Mouse (Mus musculus): ENCODE data around the gene Etfbkmt. TPM values are rescaled to one million over a fixed set of nuclear protein-coding genes. Genes with fewer than 3 reads are reported as not detected.
"Not testable (repeated sequence)": the region's sequence is repeated elsewhere in the genome, so short reads cannot be mapped to it uniquely, and the experiment has no call there.

Gene Etfbkmt
- polyA plus RNA-seq, 2 experiments: 7.8 to 11.6 TPM

GRCm38 (mm10) chr6:149153473-149154115 lies 13.9 kb downstream of the Etfbkmt start:
- TF ChIP-seq EP300 (IDR thresholded peaks at IDR 0.05; ENCODE audit: low read depth) (no peak), CTCF (IDR thresholded peaks at IDR 0.05; ENCODE audit: low read depth) (no peak)
- no peaks in the 10 kb centered on the region for H3K9me3 ChIP-seq (ENCODE audit: control insufficient read depth, low read length)
- ATAC-seq (ENCODE audit: insufficient read depth): no peak
- 49% methylated on average over 6 of the region's 6 CpGs for WGBS (ENCODE audit: insufficient replicate concordance)
- no peak overlapping the region for H3K9ac ChIP-seq (replicated peaks)
- DNase-seq (ENCODE audit: low read depth in 3 of 3, low spot score in 3 of 3): no peak
- H3K4me1 ChIP-seq (replicated peaks; ENCODE audit: control insufficient read depth in 2 of 2, insufficient read depth in 2 of 2, low read length in 1 of 2): peaks cover 3 to 14% of the 10 kb centered on the region in 2 experiments; a peak in 2 of 4 replicates
- no peak overlapping the region for H3K27ac ChIP-seq
- no peaks in the 10 kb centered on the region for H3K36me3 ChIP-seq (replicated peaks; ENCODE audit: control insufficient read depth, insufficient read depth, low read depth)
- no peak overlapping the region for H3K4me3 ChIP-seq (ENCODE audit: insufficient read depth in 1 of 2, low read depth in 2 of 2, low read length in 2 of 2)
- H3K4me2 ChIP-seq (ENCODE audit: low read depth): no peak overlapping the region
- no peaks in the 10 kb centered on the region for H3K27me3 ChIP-seq (ENCODE audit: control insufficient read depth, insufficient read depth, low read length)

- 32% methylated on average over 8 of the region's 8 CpGs for WGBS (ENCODE audit: insufficient replicate concordance)
- no peaks in the 10 kb centered on the region for H3K36me3 ChIP-seq (replicated peaks; ENCODE audit: control insufficient read depth, insufficient read depth, low read depth)
- H3K27me3 ChIP-seq (ENCODE audit: control insufficient read depth, insufficient read depth, low read length): no peaks in the 10 kb centered on the region
- DNase-seq (ENCODE audit: low read depth in 3 of 3, low spot score in 3 of 3) (no peak), ATAC-seq (ENCODE audit: insufficient read depth) (0 out of 2 replicates have a peak, but pooled peaks have one; percentile 6)
- no peaks in the 10 kb centered on the region for H3K9me3 ChIP-seq (ENCODE audit: control insufficient read depth, low read length)
- H3K4me1 ChIP-seq (replicated peaks; ENCODE audit: control insufficient read depth in 2 of 2, insufficient read depth in 2 of 2, low read length in 1 of 2): peaks cover 3 to 14% of the 10 kb centered on the region in 2 experiments; a peak in 2 of 4 replicates
- H3K9ac ChIP-seq (replicated peaks): no peak overlapping the region
- TF ChIP-seq CTCF (IDR thresholded peaks at IDR 0.05; ENCODE audit: low read depth) (no peak), EP300 (IDR thresholded peaks at IDR 0.05; ENCODE audit: low read depth) (no peak)
- H3K4me3 ChIP-seq (ENCODE audit: insufficient read depth in 1 of 2, low read depth in 2 of 2, low read length in 2 of 2): no peak overlapping the region
- no peak overlapping the region for H3K4me2 ChIP-seq (ENCODE audit: low read depth)
- H3K27ac ChIP-seq: no peak overlapping the region
Measured at GRCm38 (mm10) chr6:149154116-149155030, 14.7 kb downstream of the Etfbkmt start.

GRCm38 (mm10) chr6:149155031-149155841 lies 15.6 kb downstream of the Etfbkmt start:
- DNase-seq (ENCODE audit: low read depth in 3 of 3, low spot score in 3 of 3) (no peak), ATAC-seq (ENCODE audit: insufficient read depth) (no peak)
- no peak overlapping the region for H3K4me2 ChIP-seq (ENCODE audit: low read depth)
- H3K9me3 ChIP-seq (ENCODE audit: control insufficient read depth, low read length): no peaks in the 10 kb centered on the region
- no peaks in the 10 kb centered on the region for H3K36me3 ChIP-seq (replicated peaks; ENCODE audit: control insufficient read depth, insufficient read depth, low read depth)
- 25% methylated on average over 3 of the region's 3 CpGs for WGBS (ENCODE audit: insufficient replicate concordance)
- no peak for TF ChIP-seq CTCF (IDR thresholded peaks at IDR 0.05; ENCODE audit: low read depth)
- no peak for TF ChIP-seq EP300 (IDR thresholded peaks at IDR 0.05; ENCODE audit: low read depth)
- H3K4me3 ChIP-seq (ENCODE audit: insufficient read depth in 1 of 2, low read depth in 2 of 2, low read length in 2 of 2): no peak overlapping the region
- no peak overlapping the region; the same call in 1 of the 2 replicates for H3K9ac ChIP-seq (replicated peaks)
- no peaks in the 10 kb centered on the region for H3K27me3 ChIP-seq (ENCODE audit: control insufficient read depth, insufficient read depth, low read length)
- H3K27ac ChIP-seq: no peak overlapping the region
- peaks cover 3 to 14% of the 10 kb centered on the region in 2 experiments; a peak in 2 of 4 replicates for H3K4me1 ChIP-seq (replicated peaks; ENCODE audit: control insufficient read depth in 2 of 2, insufficient read depth in 2 of 2, low read length in 1 of 2)

- ATAC-seq (ENCODE audit: insufficient read depth); DNase-seq (ENCODE audit: low read depth in 3 of 3, low spot score in 3 of 3): not testable (repeated sequence)
Measured at GRCm38 (mm10) chr6:149167038-149167437, 27.4 kb downstream of the Etfbkmt start.

More at GRCm38 (mm10) chr6:149167038-149167437, 27.4 kb downstream of the Etfbkmt start:
- not testable (repeated sequence) for H3K9ac ChIP-seq (replicated peaks); H3K36me3 ChIP-seq (replicated peaks; ENCODE audit: control insufficient read depth, insufficient read depth, low read depth); H3K9me3 ChIP-seq (ENCODE audit: control insufficient read depth, low read length); H3K4me2 ChIP-seq (ENCODE audit: low read depth); H3K27ac ChIP-seq; H3K27me3 ChIP-seq (ENCODE audit: control insufficient read depth, insufficient read depth, low read length); H3K4me1 ChIP-seq (replicated peaks; ENCODE audit: control insufficient read depth in 2 of 2, insufficient read depth in 2 of 2, low read length in 1 of 2); H3K4me3 ChIP-seq (ENCODE audit: insufficient read depth in 1 of 2, low read depth in 2 of 2, low read length in 2 of 2)
- WGBS (ENCODE audit: insufficient replicate concordance): 85% methylated on average over 3 of the region's 4 CpGs
